Mouse (Mus musculus) thymus, adult 2 months (tissue): ENCODE results near the gene Lpin2.

Source experiments
- CTCF ChIP-seq: fragments of 200-500 bp; IDR thresholded peaks from 2 replicates; pipeline ENCODE4 v1.5.1; 2012; ENCODE audit warnings: mild to moderate bottlenecking, control low read depth, low read length, moderate library complexity, borderline replicate concordance; ENCODE audit not compliant: control insufficient read depth, poor library complexity, insufficient read depth; ENCODE audit errors: extremely low read depth
- POLR2A ChIP-seq: fragments of 200-500 bp; IDR thresholded peaks from 2 replicates; pipeline ENCODE4 v1.6.1; 2012; ENCODE audit warnings: mild to moderate bottlenecking, low read length, control low read depth, moderate library complexity; ENCODE audit not compliant: control insufficient read depth, poor library complexity, insufficient read depth; ENCODE audit errors: extremely low read depth

DNA sequence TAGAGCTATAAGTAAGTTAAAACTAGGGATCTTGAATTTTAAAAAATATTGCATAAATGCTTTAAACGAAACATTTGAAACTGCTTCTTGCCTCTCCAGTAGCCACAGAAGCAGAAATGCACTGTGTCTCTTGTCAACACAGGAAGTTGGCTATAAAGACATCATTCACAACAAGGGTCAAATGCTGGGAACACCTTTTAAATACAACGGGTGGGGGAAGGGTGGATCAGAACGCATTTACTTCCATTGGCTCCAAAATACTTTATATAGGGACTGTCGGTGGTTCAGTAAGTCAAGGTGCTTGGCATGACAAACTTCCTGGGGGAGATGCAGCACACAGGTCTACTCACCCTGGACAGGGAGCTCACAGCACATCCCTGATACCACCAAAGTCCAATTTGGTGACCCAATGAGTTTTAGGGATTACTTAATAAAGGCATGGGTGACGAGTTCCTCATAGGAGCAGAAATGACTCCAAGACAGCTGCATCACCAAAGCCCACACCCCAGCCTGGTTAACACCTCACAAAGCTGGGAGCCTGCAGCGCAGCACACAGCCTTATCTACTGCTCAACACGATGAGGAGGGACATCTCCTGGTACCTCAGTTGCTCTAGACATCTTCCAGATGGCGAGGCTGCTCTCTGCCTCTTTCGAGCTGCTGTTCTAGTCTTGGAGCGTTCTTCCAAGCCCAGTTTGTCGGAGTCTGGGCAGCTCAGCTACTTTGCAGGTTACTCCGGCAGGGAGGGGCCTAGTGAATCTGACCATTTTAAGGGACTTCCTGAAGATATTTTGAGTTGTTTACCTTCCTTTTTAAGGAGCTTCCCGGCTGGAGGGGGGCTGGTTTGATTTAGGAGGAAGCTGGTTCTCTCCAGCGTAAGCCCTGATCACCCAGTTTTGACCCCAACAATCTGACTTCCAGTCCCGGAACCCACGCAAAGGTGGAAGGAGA is 45.7 kb upstream of the Lpin2 start:
- no peak for TF ChIP-seq POLR2A
- no peak for TF ChIP-seq CTCF
